Mouse (Mus musculus) regulatory T cell (primary cell): Measurements from ENCODE around the gene 3425401B19Rik.

Source experiments
- in situ Hi-C: fragments of 300-600 bp; cut with MboI, MseI; formaldehyde crosslinking; loops from one replicate; pipeline ENCODE4 v1.15.1; 2025; ENCODE audit warnings: high pct_unique_total_duplicates

The 3425401B19Rik gene

GRCm38 (mm10) chr14:32673178-32673577 is 11.9 kb downstream of the 3425401B19Rik start:
- in situ Hi-C loops, result no loop called here

- in situ Hi-C loops, result no loop called here
Measured at GRCm38 (mm10) chr14:32663099-32663498, 22.0 kb downstream of the 3425401B19Rik start.

DNA sequence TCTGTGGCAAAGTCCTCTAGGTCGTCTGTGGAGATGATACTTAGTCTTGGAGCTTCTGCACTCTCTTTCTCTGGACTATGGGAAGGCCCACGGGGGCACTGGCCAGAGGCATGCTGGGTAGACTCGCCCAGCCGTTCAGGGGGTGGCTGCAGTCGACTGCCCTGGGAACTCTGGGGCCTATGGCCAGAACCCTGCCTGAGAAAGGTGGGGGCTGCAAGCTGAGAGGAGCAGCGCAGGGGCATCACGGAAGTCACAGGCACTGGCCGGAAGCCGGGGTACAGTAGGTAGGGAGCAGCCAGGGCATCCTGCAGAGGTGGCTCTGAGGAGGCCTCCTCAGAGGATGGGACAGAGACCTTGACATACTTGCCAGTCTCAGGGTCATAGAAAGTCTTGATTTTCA is 25.3 kb downstream of the 3425401B19Rik start:
- in situ Hi-C loops, result no loop called here

- in situ Hi-C loops, result no loop called here
Measured at GRCm38 (mm10) chr14:32638485-32638884, 46.6 kb downstream of the 3425401B19Rik start.

GRCm38 (mm10) chr14:32634015-32634682 is 50.9 kb downstream of the 3425401B19Rik start:
- in situ Hi-C loops, result no loop called here

- in situ Hi-C loops, result no loop called here
Measured at GRCm38 (mm10) chr14:32632908-32633600, 52.0 kb downstream of the 3425401B19Rik start.

- in situ Hi-C loops, result no loop called here
Measured at GRCm38 (mm10) chr14:32628584-32628983, 56.5 kb downstream of the 3425401B19Rik start.

DNA sequence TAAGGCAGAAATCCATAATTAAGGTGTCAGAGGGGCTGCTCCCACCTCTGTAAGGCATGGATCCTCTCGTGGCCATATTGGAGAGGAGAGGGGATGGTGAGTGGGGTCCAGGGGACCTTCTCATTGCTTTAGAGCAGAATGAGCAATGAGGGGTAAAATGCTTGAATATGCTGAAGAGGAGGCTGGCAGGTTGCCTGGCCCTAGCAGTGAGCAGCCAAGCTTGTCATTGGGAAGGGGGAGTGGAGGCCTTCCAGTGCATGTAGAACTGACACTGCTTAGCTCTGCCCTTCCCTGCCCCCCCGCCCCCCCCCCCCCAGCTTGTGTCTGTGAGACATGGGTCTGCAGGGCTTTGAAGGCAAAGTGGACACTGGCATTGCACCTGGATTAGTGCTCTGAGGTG is 57.8 kb downstream of the 3425401B19Rik start:
- in situ Hi-C loops, result no loop called here

- in situ Hi-C loops, result no loop called here
Measured at GRCm38 (mm10) chr14:32624811-32625210, 60.3 kb downstream of the 3425401B19Rik start.

- in situ Hi-C loops, result no loop called here
Measured at GRCm38 (mm10) chr14:32624245-32624644, 60.8 kb downstream of the 3425401B19Rik start.

DNA sequence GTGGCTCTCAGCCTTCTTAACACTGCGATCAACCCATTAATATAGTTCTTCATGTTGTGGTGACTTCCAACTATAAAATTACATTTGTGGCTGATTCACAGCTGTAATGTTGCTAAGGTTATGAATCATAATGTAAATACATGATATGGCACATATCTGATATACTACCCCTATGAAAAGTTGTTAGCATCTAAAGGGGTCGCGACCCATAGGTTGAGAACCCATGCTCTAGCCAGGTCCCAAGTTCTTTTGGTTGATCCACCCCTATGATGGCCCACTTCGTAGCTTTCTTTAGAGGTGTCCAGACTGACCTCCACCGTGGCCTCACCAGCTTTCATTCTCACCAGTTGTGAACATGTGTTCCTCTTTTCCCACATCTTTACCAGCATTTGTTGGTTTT is 67.8 kb downstream of the 3425401B19Rik start:
- in situ Hi-C loops, result no loop called here

GRCm38 (mm10) chr14:32609392-32609791 is 75.7 kb downstream of the 3425401B19Rik start:
- in situ Hi-C loops, result no loop called here
